Mouse (Mus musculus): Measurements from ENCODE around the gene Adat3.

GRCm38 (mm10) chr10:80573944-80574343 is 28.7 kb upstream of the Adat3 start:
- TF ChIP-seq ZNF384 (IDR thresholded peaks at IDR 0.05; ENCODE audit: low read depth, low read length): no peak
- no peak for TF ChIP-seq ZC3H11A (IDR thresholded peaks at IDR 0.05; ENCODE audit: borderline replicate concordance, low read depth, low read length)
- no peak for TF ChIP-seq HCFC1 (IDR thresholded peaks at IDR 0.05; ENCODE audit: borderline replicate concordance, insufficient read depth, low read length)
- TF ChIP-seq MAFK (IDR thresholded peaks at IDR 0.05; ENCODE audit: insufficient read depth, low read depth, low read length): no peak
- no peak for TF ChIP-seq CHD2 (IDR thresholded peaks at IDR 0.05; ENCODE audit: low read depth, low read length)

Data from ES-E14 (cell line).